Mouse (Mus musculus): ENCODE data around the gene Rasal1. TPM values are rescaled to one million over a fixed set of nuclear protein-coding genes. Genes with fewer than 3 reads are reported as not detected.

Gene Rasal1
- polyA plus RNA-seq, 1 experiment from 2014 or later: 0.07 TPM

DNA sequence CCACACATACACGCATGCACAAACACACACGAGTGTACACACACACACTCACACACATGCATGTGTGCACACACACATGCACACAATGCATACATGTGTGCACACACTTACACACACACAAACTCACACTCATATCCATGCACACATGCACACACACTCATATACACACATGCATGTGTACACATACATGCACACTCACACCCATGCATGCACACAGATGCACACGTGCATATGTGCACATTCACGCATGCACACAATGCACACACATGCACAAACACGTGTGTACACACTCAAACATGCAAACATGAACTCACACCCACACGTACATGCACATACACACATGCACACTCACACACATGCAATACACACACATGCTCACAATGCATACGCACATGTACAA is 8.5 kb upstream of the Rasal1 start:
- H3K36me3 ChIP-seq (replicated peaks): no peaks in the 10 kb centered on the region
- H3K9ac ChIP-seq: no peak overlapping the region
- no peak overlapping the region for H3K4me3 ChIP-seq (replicated peaks)
- WGBS (ENCODE audit: insufficient replicate concordance): 62% methylated on average over 7 of the region's 7 CpGs
- no peak for ATAC-seq (ENCODE audit: insufficient read depth)
- peaks cover 18% of the 10 kb centered on the region for H3K27me3 ChIP-seq
- no peaks in the 10 kb centered on the region for H3K9me3 ChIP-seq (replicated peaks)
- no peaks in the 10 kb centered on the region for H3K4me1 ChIP-seq (replicated peaks)
- no peak overlapping the region for H3K4me2 ChIP-seq
- no peak overlapping the region for H3K27ac ChIP-seq (replicated peaks)

GRCm38 (mm10) chr5:120643365-120644085 is 5.1 kb upstream of the Rasal1 start:
- peaks cover 7% of the 10 kb centered on the region for H3K4me1 ChIP-seq (replicated peaks)
- H3K9ac ChIP-seq: no peak overlapping the region
- H3K9me3 ChIP-seq (replicated peaks): no peaks in the 10 kb centered on the region
- no peak overlapping the region for H3K4me2 ChIP-seq
- no peaks in the 10 kb centered on the region for H3K36me3 ChIP-seq (replicated peaks)
- ATAC-seq (ENCODE audit: insufficient read depth): no peak
- WGBS (ENCODE audit: insufficient replicate concordance): 17% methylated on average over 14 of the region's 14 CpGs
- H3K27ac ChIP-seq (replicated peaks): no peak overlapping the region
- no peak overlapping the region for H3K4me3 ChIP-seq (replicated peaks)
- peaks cover 45% of the 10 kb centered on the region for H3K27me3 ChIP-seq

- no peaks in the 10 kb centered on the region for H3K9me3 ChIP-seq (replicated peaks)
- H3K36me3 ChIP-seq (replicated peaks): no peaks in the 10 kb centered on the region
- 17% methylated on average over 3 of the region's 3 CpGs for WGBS (ENCODE audit: insufficient replicate concordance)
- H3K4me3 ChIP-seq (replicated peaks): no peak overlapping the region
- H3K27me3 ChIP-seq: peaks cover 52% of the 10 kb centered on the region
- H3K27ac ChIP-seq (replicated peaks): no peak overlapping the region
- H3K4me1 ChIP-seq (replicated peaks): peaks cover 14% of the 10 kb centered on the region
- no peak overlapping the region for H3K9ac ChIP-seq
- no peak overlapping the region for H3K4me2 ChIP-seq
- ATAC-seq (ENCODE audit: insufficient read depth): no peak
These were observed 4.4 kb upstream of the Rasal1 start for GRCm38 (mm10) chr5:120644227-120644626.

DNA sequence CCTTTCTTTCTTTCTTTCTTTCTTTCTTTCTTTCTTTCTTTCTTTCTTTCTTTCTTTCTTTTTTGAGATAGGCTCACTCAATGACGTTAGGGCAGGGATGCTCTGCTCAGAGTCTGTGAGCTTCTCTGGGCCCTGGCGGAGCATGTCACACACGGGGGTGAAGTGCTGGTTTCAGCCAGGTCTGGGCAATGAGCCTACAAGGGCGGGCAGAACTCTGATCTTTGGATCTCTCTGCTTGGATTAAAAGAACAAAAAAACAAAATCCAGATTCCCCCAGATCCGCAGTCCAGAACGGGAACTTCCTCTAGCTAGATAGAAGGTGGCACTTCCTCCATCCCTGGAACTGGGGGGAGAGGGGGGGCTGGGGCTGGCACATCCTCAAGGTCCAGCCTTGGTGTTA is 2.8 kb upstream of the Rasal1 start:
- ATAC-seq (ENCODE audit: insufficient read depth): no peak
- no peak overlapping the region for H3K27ac ChIP-seq (replicated peaks)
- WGBS (ENCODE audit: insufficient replicate concordance): 37% methylated on average over 6 of the region's 6 CpGs

GRCm38 (mm10) chr5:120647361-120647760 is 1.3 kb upstream of the Rasal1 start:
- H3K27ac ChIP-seq (replicated peaks): no peak overlapping the region
- no peaks in the 10 kb centered on the region for H3K9me3 ChIP-seq (replicated peaks)
- 46% methylated on average over 4 of the region's 4 CpGs for WGBS (ENCODE audit: insufficient replicate concordance)
- no peak overlapping the region for H3K4me2 ChIP-seq
- no peaks in the 10 kb centered on the region for H3K36me3 ChIP-seq (replicated peaks)
- ATAC-seq (ENCODE audit: insufficient read depth): no peak
- no peak overlapping the region for H3K9ac ChIP-seq
- no peak overlapping the region for H3K4me3 ChIP-seq (replicated peaks)
- peaks cover 79% of the 10 kb centered on the region for H3K27me3 ChIP-seq
- peaks cover 23% of the 10 kb centered on the region for H3K4me1 ChIP-seq (replicated peaks)

More for the DNA sequence above, 2.8 kb upstream of the Rasal1 start:
- Histone ChIP-seq H3K9ac (no peak overlapping the region), H3K27me3 (peaks cover 69% of the 10 kb centered on the region), H3K9me3 (replicated peaks) (no peaks in the 10 kb centered on the region), H3K4me1 (replicated peaks) (peaks cover 17% of the 10 kb centered on the region), H3K36me3 (replicated peaks) (no peaks in the 10 kb centered on the region), H3K4me3 (replicated peaks) (no peak overlapping the region), H3K4me2 (no peak overlapping the region)

- ATAC-seq (ENCODE audit: insufficient read depth): no peak
- no peak overlapping the region for H3K9ac ChIP-seq
- H3K36me3 ChIP-seq (replicated peaks): no peaks in the 10 kb centered on the region
- no peaks in the 10 kb centered on the region for H3K9me3 ChIP-seq (replicated peaks)
- peaks cover 23% of the 10 kb centered on the region for H3K4me1 ChIP-seq (replicated peaks)
- WGBS (ENCODE audit: insufficient replicate concordance): 17% methylated on average over 12 of the region's 12 CpGs
- H3K27ac ChIP-seq (replicated peaks): no peak overlapping the region
- H3K4me2 ChIP-seq: peak overlapping the region; percentile 67
- peaks cover 84% of the 10 kb centered on the region for H3K27me3 ChIP-seq
- peak overlapping the region; percentile 41; the same call in 1 of the 2 replicates for H3K4me3 ChIP-seq (replicated peaks)
These were observed 659 bp upstream of the Rasal1 start for GRCm38 (mm10) chr5:120647814-120648491.

GRCm38 (mm10) chr5:120649374-120649933 is 842 bp downstream of the Rasal1 start:
- H3K4me1 ChIP-seq (replicated peaks): peaks cover 23% of the 10 kb centered on the region
- H3K9me3 ChIP-seq (replicated peaks): no peaks in the 10 kb centered on the region
- 7% methylated on average over 21 of the region's 21 CpGs for WGBS (ENCODE audit: insufficient replicate concordance)
- no peak overlapping the region for H3K27ac ChIP-seq (replicated peaks)
- peak overlapping the region; percentile 67 for H3K4me2 ChIP-seq
- H3K9ac ChIP-seq: no peak overlapping the region; the same call in 1 of the 2 replicates
- H3K36me3 ChIP-seq (replicated peaks): no peaks in the 10 kb centered on the region
- H3K4me3 ChIP-seq (replicated peaks): peak overlapping the region; percentile 41
- 0 out of 2 replicates have a peak, but pooled peaks have one; percentile 5 for ATAC-seq (ENCODE audit: insufficient read depth)
- peaks cover 70% of the 10 kb centered on the region for H3K27me3 ChIP-seq

DNA sequence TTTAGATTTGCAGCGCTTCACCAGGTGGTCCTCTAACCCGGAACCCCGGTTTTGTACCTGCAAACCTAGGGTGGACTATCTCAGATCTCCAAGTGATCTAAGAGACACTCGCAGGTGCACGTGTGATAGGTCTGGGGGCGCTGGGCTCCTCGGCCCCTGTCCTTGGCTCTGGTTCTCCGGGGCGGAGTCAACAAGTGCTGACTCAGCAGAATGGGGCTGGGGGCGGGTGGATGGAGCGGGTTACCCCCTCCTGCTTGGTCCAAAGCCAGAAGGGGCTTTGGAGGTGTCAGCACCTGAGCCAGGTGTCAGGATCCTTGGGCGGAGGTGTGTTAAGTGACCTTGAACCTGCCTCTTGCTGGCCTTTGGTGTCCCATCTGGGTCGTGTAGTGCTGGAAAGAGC is 1.3 kb downstream of the Rasal1 start:
- Histone ChIP-seq H3K9ac (no peak overlapping the region), H3K9me3 (replicated peaks) (no peaks in the 10 kb centered on the region), H3K4me2 (no peak overlapping the region), H3K27ac (replicated peaks) (no peak overlapping the region), H3K4me1 (replicated peaks) (peaks cover 23% of the 10 kb centered on the region), H3K36me3 (replicated peaks) (no peaks in the 10 kb centered on the region), H3K27me3 (peaks cover 70% of the 10 kb centered on the region), H3K4me3 (replicated peaks) (no peak overlapping the region)
- WGBS (ENCODE audit: insufficient replicate concordance): 19% methylated on average over 13 of the region's 13 CpGs
- ATAC-seq (ENCODE audit: insufficient read depth): no peak

GRCm38 (mm10) chr5:120651230-120651629 is 2.6 kb downstream of the Rasal1 start:
- Histone ChIP-seq H3K9me3 (replicated peaks) (no peaks in the 10 kb centered on the region), H3K4me3 (replicated peaks) (no peak overlapping the region), H3K27ac (replicated peaks) (no peak overlapping the region), H3K9ac (no peak overlapping the region), H3K27me3 (peaks cover 65% of the 10 kb centered on the region), H3K36me3 (replicated peaks) (no peaks in the 10 kb centered on the region), H3K4me2 (no peak overlapping the region), H3K4me1 (replicated peaks) (peaks cover 23% of the 10 kb centered on the region)
- 37% methylated on average over 5 of the region's 5 CpGs for WGBS (ENCODE audit: insufficient replicate concordance)
- no peak for ATAC-seq (ENCODE audit: insufficient read depth)

GRCm38 (mm10) chr5:120652915-120653701 is 4.5 kb downstream of the Rasal1 start:
- Histone ChIP-seq H3K36me3 (replicated peaks) (no peaks in the 10 kb centered on the region), H3K4me1 (replicated peaks) (peaks cover 21% of the 10 kb centered on the region), H3K9me3 (replicated peaks) (no peaks in the 10 kb centered on the region), H3K4me3 (replicated peaks) (no peak overlapping the region), H3K9ac (no peak overlapping the region), H3K27ac (replicated peaks) (no peak overlapping the region), H3K4me2 (no peak overlapping the region), H3K27me3 (peaks cover 55% of the 10 kb centered on the region)
- no peak for ATAC-seq (ENCODE audit: insufficient read depth)
- 67% methylated on average over 28 of the region's 28 CpGs for WGBS (ENCODE audit: insufficient replicate concordance)

DNA sequence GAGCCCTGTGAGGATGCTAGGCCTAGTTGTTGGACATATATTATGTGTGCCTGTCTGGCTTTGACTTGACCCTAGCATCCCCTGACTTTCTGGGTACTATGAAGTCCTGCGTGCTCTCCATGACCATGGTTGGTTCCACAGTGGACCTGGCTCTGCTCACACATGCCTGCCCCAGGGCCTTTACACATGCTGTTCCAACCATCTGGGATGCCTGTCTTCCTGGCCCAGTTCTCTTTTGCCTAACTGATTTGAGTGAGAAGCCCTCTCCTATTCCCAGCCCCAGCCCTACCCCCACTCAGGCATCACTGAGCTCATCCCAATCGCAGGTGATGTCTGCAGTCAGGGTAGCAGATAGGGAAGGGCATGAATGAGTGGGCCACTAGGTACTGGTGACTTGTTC is 5.3 kb downstream of the Rasal1 start:
- 69% methylated on average over 2 of the region's 2 CpGs for WGBS (ENCODE audit: insufficient replicate concordance)
- ATAC-seq (ENCODE audit: insufficient read depth): no peak
- Histone ChIP-seq H3K27ac (replicated peaks) (no peak overlapping the region), H3K9me3 (replicated peaks) (no peaks in the 10 kb centered on the region), H3K27me3 (peaks cover 51% of the 10 kb centered on the region), H3K4me2 (no peak overlapping the region), H3K4me1 (replicated peaks) (peaks cover 13% of the 10 kb centered on the region), H3K4me3 (replicated peaks) (no peak overlapping the region), H3K36me3 (replicated peaks) (no peaks in the 10 kb centered on the region), H3K9ac (no peak overlapping the region)

Measured in liver, embryonic 15.5 days (tissue).